Mouse (Mus musculus): ENCODE measurements around the gene Gm21860. TPM values are rescaled to one million over a fixed set of nuclear protein-coding genes. Genes with fewer than 3 reads are reported as not detected.
"Not testable (repeated sequence)": the region's sequence is repeated elsewhere in the genome, so short reads cannot be mapped to it uniquely, and the experiment has no call there.

Gm21860 gene
- polyA plus RNA-seq, 1 experiment from 2014 or later: not detected

DNA sequence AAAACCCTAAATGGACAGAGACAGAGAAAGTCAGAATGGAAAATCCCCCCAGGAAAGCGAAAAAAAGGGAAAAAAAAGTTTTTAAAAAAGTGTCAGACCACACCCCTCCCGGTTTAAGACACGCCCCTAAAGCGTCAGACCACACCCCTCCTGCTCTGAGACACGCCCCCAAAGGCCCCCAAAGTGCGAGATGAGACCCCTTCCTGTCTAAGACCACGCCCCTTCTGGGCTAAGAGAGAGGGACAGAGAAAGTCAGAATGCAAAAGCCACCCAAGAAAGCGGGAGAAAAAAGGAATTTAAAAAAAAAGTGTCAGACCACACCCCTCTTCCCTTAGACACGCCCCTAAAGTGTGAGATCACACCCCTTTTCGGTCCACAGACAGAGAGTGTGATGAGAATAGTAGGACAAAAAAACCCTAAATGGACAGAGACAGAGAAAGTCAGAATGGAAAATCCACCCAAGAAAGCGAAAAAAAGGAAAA, 15.0 kb downstream of the Gm21860 start:
- Histone ChIP-seq H3K36me3 (peaks cover 47% of the 10 kb centered on the region), H3K9me3 (replicated peaks) (peaks cover 51% of the 10 kb centered on the region)
- not testable (repeated sequence) for H3K4me3 ChIP-seq (replicated peaks); H3K27ac ChIP-seq; ATAC-seq (ENCODE audit: low read depth); H3K4me1 ChIP-seq (replicated peaks); H3K27me3 ChIP-seq; H3K9ac ChIP-seq; H3K4me2 ChIP-seq
- WGBS (ENCODE audit: insufficient replicate concordance): 42% methylated on average over 11 of the region's 11 CpGs
- DNase-seq: peak; percentile 20

DNA sequence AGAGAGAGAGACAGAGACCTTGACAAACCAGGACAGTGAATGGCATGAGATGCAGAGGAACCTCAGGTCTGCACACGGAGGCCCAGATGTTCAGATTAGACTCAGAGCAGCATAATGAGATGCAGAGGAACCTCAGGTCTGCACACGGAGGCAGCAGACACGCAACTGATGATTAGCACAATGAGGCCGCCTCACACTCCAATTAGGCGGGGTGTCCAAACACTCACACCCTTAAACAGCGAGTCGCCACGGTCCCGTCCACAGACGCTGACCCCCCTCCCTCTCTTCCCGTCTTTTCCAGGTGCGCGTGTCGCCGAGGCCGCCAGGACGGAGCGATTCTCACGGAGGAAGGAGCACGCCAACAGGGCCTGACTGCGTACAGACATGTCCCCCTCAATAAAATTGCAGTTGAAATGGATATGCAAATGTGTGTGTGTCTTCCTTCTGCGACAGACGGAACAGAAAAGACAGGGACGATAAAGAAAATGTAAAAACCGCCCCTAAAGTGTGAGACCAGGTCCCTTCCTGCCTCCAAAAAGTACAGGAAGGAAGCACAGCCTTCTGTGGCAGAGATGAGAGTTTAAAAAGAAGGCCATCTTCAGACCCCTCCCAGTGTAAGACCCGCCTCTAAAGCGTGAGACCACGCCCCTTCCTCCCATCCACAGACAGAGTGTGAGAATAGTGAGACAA, 15.6 kb downstream of the Gm21860 start:
- ATAC-seq (ENCODE audit: low read depth): peak; percentile 8; the same call in 1 of the 2 replicates
- H3K4me1 ChIP-seq (replicated peaks); H3K4me3 ChIP-seq (replicated peaks); H3K27me3 ChIP-seq; H3K9ac ChIP-seq; H3K27ac ChIP-seq; H3K4me2 ChIP-seq: not testable (repeated sequence)
- Histone ChIP-seq H3K36me3 (peaks cover 43% of the 10 kb centered on the region), H3K9me3 (replicated peaks) (peaks cover 45% of the 10 kb centered on the region)
- peak; percentile 35 for DNase-seq
- WGBS (ENCODE audit: insufficient replicate concordance): 64% methylated on average over 28 of the region's 28 CpGs

DNA sequence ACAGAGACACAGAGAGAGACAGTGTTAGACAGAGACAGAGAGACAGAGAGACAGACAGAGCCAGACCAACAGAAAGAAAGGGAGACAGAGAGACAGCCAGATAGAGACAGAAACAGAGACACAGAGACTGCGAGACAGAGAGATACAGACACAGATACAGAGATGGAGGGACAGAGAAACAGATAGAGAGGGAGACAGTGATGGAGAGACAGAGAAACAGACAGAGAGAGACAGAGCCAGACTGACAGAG, 16.3 kb downstream of the Gm21860 start:
- Histone ChIP-seq H3K9me3 (replicated peaks) (peaks cover 43% of the 10 kb centered on the region), H3K4me1 (replicated peaks) (no peaks in the 10 kb centered on the region), H3K4me3 (replicated peaks) (no peak overlapping the region), H3K27me3 (no peaks in the 10 kb centered on the region), H3K4me2 (no peak overlapping the region), H3K27ac (no peak overlapping the region), H3K9ac (no peak overlapping the region), H3K36me3 (peaks cover 43% of the 10 kb centered on the region)
- WGBS (ENCODE audit: insufficient replicate concordance): 69% methylated on average over 1 of the region's 1 CpGs
- ATAC-seq (ENCODE audit: low read depth): no peak
- no peak for DNase-seq

DNA sequence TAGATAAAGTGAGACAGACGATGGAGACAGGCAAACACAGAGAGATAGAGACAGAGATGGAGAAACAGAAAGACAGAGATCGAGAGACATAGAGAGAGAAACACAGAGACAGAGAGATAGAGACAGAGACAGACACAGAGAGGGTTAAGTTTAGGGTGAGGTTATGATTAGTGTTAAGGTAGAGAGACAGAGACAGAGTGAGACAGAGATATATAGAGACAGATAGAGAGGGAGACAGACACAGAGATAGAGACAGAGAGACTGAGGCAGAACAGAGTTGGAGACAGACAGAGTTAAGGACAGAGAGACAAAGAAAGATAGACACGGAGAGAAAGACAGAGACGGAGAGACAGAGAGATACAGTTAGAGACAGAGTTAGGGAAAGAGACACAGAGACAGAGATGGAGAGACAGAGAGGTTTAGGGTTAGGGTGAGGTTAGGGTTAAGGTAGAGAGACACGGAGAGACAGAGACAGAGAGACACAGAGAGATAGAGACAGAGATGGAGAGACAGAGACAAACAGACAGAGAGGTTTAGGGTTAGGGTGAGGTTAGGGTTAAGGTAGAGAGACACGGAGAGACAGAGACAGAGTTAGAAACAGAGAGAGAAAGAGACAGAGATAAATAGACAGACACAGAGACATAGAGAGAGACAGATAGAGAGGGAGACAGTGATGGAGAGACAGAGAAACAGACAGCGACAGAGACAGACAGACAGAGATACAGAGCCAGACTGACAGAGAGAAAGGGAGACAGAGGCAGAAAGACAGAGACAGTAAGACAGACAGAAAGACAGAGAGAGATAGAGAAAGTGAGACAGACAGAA, 16.8 kb downstream of the Gm21860 start:
- H3K27ac ChIP-seq: no peak overlapping the region
- WGBS (ENCODE audit: insufficient replicate concordance): 49% methylated on average over 4 of the region's 7 CpGs
- ATAC-seq (ENCODE audit: low read depth) (no peak), DNase-seq (no peak)
- H3K4me1 ChIP-seq (replicated peaks): no peaks in the 10 kb centered on the region
- peaks cover 41% of the 10 kb centered on the region for H3K36me3 ChIP-seq
- H3K9ac ChIP-seq: no peak overlapping the region
- H3K9me3 ChIP-seq (replicated peaks): peaks cover 40% of the 10 kb centered on the region
- no peaks in the 10 kb centered on the region for H3K27me3 ChIP-seq
- no peak overlapping the region for H3K4me2 ChIP-seq
- H3K4me3 ChIP-seq (replicated peaks): no peak overlapping the region

DNA sequence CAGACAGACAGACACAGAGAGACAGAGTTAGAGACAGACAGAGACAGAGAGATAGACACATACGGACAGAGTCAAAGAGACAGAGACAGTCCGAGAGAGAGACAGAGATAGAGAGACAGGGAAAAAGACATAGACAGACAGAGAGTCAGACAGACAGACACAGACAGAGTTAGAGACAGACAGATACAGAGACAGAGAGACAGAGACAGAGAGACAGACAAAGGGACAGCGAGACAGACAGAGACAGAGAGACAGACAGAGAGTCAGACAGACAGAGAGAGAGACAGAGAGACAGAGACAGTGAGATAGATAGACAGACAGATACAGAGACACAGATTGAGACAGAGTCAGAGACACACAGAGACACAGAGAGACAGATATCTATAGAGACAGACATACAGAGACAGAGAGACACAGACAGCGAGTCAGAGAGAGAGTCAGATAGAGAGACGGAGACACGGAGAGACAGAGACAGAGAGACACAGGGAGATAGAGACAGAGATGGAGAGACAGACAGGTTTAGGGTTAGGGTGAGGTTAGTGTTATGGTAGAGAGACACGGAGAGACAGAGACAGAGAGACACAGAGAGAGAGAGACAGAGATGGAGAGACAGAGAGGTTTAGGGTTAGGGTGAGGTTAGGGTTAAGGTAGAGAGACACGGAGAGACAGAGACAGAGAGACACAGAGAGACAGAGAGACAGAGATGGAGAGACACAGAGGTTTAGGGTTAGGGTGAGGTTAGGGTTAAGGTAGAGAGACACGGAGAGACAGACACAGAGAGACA, 18.2 kb downstream of the Gm21860 start:
- not testable (repeated sequence) for H3K4me3 ChIP-seq (replicated peaks); H3K4me1 ChIP-seq (replicated peaks); H3K4me2 ChIP-seq; DNase-seq; H3K9ac ChIP-seq; H3K27ac ChIP-seq; H3K27me3 ChIP-seq; ATAC-seq (ENCODE audit: low read depth)
- Histone ChIP-seq H3K9me3 (replicated peaks) (peaks cover 26% of the 10 kb centered on the region), H3K36me3 (peaks cover 29% of the 10 kb centered on the region)
- WGBS (ENCODE audit: insufficient replicate concordance): 80% methylated on average over 6 of the region's 9 CpGs

DNA sequence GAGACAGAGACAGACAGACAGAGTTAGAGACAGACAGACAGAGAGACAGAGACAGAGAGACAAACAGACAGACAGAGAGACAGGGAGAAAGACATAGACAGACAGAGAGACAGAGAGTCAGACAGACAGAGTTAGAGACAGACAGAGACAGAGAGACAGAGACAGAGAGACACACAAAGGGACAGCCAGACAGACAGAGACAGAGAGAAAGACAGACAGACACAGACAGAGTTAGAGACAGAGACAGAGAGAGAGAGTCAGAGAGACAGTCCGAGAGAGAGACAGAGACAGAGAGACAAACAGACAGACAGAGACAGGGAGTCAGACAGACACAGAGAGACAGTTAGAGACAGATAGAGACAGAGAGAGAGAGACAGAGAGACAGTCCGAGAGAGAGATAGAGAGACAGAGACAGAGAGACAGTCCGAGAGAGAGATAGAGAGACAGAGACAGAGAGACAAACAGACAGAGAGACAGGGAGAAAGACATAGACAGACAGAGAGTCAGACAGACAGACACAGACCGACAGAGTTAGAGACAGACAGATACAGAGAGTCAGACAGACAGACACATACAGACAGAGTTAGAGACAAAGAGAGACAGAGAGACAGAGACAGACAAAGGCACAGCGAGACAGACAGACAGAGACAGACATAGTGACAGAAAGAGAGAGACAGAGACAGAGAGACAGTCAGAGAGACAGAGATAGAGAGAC, 19.3 kb downstream of the Gm21860 start:
- not testable (repeated sequence) for H3K9ac ChIP-seq; H3K4me2 ChIP-seq; ATAC-seq (ENCODE audit: low read depth); DNase-seq; H3K4me1 ChIP-seq (replicated peaks); H3K4me3 ChIP-seq (replicated peaks); H3K27ac ChIP-seq; H3K27me3 ChIP-seq
- Histone ChIP-seq H3K9me3 (replicated peaks) (peaks cover 19% of the 10 kb centered on the region), H3K36me3 (peaks cover 21% of the 10 kb centered on the region)
- 56% methylated on average over 3 of the region's 5 CpGs for WGBS (ENCODE audit: insufficient replicate concordance)

DNA sequence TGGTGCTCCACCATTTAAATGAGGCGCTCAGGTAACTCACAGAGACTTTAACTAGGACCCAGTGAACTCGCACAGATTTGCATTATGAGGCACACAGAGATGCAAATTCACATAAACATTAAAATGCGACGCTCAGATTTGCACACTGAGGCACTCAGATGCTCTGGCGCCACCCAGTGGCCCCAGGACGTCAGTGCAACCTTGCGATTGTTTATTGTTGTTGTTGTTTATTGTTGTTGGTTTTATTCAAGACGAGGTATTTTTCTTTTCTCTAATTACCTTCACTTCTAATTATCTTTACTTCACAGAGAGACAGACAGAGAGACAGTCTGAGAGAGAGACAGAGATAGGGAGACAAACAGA, 20.3 kb downstream of the Gm21860 start:
- H3K27ac ChIP-seq; ATAC-seq (ENCODE audit: low read depth); H3K9ac ChIP-seq; H3K4me3 ChIP-seq (replicated peaks); H3K9me3 ChIP-seq (replicated peaks); H3K27me3 ChIP-seq; H3K4me2 ChIP-seq; DNase-seq; H3K4me1 ChIP-seq (replicated peaks): not testable (repeated sequence)
- WGBS (ENCODE audit: insufficient replicate concordance): 41% methylated on average over 8 of the region's 8 CpGs
- peaks cover 11% of the 10 kb centered on the region for H3K36me3 ChIP-seq

DNA sequence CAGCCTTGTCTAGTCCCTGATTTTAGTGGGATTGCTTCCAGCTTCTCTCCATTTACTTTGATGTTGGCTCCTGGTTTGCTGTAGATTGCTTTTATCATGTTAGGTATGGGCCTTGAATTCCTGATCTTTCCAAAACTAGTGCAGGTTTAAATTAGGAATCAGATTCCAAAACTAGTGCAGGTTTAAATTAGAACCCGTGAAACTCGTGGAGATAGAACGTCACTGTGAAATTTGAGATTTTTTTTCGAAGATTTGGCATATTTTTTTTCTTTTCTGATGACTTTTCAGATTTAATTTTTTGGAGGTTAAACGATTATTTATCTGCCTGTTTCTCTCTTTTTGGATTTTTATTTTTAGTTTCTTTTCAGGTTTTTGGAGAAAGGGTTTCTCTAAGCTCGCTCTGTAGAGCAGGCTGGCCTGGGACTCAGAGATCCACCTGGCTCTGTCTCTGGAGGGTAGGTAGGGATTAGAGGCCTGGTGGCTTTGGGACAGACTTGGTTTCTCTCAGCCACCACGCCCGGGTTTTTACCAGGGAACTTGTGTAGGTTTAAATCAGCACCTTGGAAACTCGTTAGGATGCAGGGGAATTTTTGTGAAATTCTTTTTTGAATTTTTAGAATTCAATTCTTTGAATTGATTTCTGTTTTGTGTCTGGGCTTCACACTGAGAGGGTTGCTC, 20.8 kb downstream of the Gm21860 start:
- WGBS (ENCODE audit: insufficient replicate concordance): 60% methylated on average over 9 of the region's 9 CpGs
- not testable (repeated sequence) for H3K4me1 ChIP-seq (replicated peaks); H3K9me3 ChIP-seq (replicated peaks); ATAC-seq (ENCODE audit: low read depth); H3K36me3 ChIP-seq; H3K4me2 ChIP-seq; H3K27ac ChIP-seq; H3K27me3 ChIP-seq; H3K4me3 ChIP-seq (replicated peaks); DNase-seq; H3K9ac ChIP-seq

DNA sequence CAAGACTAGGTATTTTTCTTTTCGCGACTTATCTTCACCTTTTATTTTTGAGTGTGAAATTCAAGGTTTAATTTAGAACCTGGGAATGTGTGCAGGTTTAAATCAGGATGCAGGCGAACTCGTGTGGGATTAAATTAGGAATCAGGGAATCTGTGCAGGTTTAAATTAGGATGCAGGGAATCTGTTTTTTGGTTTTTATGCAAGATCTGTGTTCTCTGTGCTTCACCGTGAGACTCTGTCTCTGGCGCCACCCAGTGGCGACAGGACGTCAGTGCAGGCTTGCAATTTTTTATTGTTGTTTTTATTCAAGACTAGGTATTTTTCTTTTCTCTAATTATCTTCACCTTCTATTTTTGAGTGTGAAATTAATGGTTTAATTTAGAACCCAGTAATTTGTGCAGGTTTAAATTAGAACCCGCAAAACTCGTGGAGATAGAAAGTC, 22.5 kb downstream of the Gm21860 start:
- H3K9me3 ChIP-seq (replicated peaks); H3K27me3 ChIP-seq; H3K4me1 ChIP-seq (replicated peaks); H3K27ac ChIP-seq; H3K36me3 ChIP-seq; ATAC-seq (ENCODE audit: low read depth); H3K9ac ChIP-seq; H3K4me2 ChIP-seq; H3K4me3 ChIP-seq (replicated peaks): not testable (repeated sequence)
- 49% methylated on average over 10 of the region's 10 CpGs for WGBS (ENCODE audit: insufficient replicate concordance)
- peak; percentile 29 for DNase-seq

DNA sequence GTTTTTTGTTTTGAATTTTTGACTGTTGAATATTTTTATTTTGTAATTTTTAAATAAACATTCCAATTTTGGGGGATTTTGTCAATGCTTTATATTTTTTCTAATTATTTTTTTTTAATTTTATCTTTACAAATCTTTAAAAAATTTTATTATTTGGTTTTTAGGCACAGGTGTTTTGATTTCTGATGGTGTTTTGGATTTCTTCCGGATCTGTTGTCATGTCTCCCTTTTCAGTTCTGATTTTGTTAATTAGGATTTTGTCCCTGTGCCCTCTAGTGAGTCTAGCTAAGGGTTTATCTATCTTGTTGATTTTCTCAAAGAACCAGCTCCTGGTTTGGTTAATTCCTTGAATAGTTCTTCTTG, 23.0 kb downstream of the Gm21860 start:
- H3K4me3 ChIP-seq (replicated peaks); DNase-seq; H3K27me3 ChIP-seq; ATAC-seq (ENCODE audit: low read depth); H3K4me1 ChIP-seq (replicated peaks); H3K9ac ChIP-seq; H3K36me3 ChIP-seq; H3K4me2 ChIP-seq; H3K27ac ChIP-seq; H3K9me3 ChIP-seq (replicated peaks): not testable (repeated sequence)
- 49% methylated on average over 1 of the region's 1 CpGs for WGBS (ENCODE audit: insufficient replicate concordance)
